Mouse (Mus musculus): Measurements from ENCODE around the gene Igf2bp2. TPM values are rescaled to one million over a fixed set of nuclear protein-coding genes. Genes with fewer than 3 reads are reported as not detected.

Gene Igf2bp2
- polyA plus RNA-seq, 1 experiment from 2014 or later, result 8.3 TPM

GRCm38 (mm10) chr16:22136198-22136597 is 26.9 kb downstream of the Igf2bp2 start:
- Histone ChIP-seq H3K4me2 (ENCODE audit: low read depth, low read length) (no peak overlapping the region), H3K4me1 (ENCODE audit: control insufficient read depth, low read depth, low read length) (no peaks in the 10 kb centered on the region; the same call in 1 of the 2 replicates), H3K9ac (ENCODE audit: low read depth, low read length) (no peak overlapping the region), H3K27me3 (ENCODE audit: control insufficient read depth, insufficient read depth, low read depth, low read length) (no peaks in the 10 kb centered on the region), H3K4me3 (ENCODE audit: low read depth, low read length) (no peak overlapping the region), H3K9me3 (replicated peaks; ENCODE audit: control insufficient read depth, low read length) (no peaks in the 10 kb centered on the region), H3K27ac (ENCODE audit: low read length) (no peak overlapping the region), H3K36me3 (ENCODE audit: control insufficient read depth, insufficient read depth) (no peaks in the 10 kb centered on the region)
- no peak for ATAC-seq (ENCODE audit: low read depth)
- 74% methylated on average over 5 of the region's 5 CpGs for WGBS (ENCODE audit: insufficient replicate concordance)

- Histone ChIP-seq H3K4me2 (ENCODE audit: low read depth, low read length) (no peak overlapping the region), H3K27ac (ENCODE audit: low read length) (no peak overlapping the region), H3K36me3 (ENCODE audit: control insufficient read depth, insufficient read depth) (no peaks in the 10 kb centered on the region), H3K9ac (ENCODE audit: low read depth, low read length) (no peak overlapping the region), H3K4me1 (ENCODE audit: control insufficient read depth, low read depth, low read length) (no peaks in the 10 kb centered on the region), H3K4me3 (ENCODE audit: low read depth, low read length) (no peak overlapping the region), H3K9me3 (replicated peaks; ENCODE audit: control insufficient read depth, low read length) (no peaks in the 10 kb centered on the region), H3K27me3 (ENCODE audit: control insufficient read depth, insufficient read depth, low read depth, low read length) (no peaks in the 10 kb centered on the region)
- WGBS (ENCODE audit: insufficient replicate concordance), result 43% methylated on average over 6 of the region's 6 CpGs
- ATAC-seq (ENCODE audit: low read depth), result no peak
These were observed 31.8 kb downstream of the Igf2bp2 start for GRCm38 (mm10) chr16:22131321-22131720.

DNA sequence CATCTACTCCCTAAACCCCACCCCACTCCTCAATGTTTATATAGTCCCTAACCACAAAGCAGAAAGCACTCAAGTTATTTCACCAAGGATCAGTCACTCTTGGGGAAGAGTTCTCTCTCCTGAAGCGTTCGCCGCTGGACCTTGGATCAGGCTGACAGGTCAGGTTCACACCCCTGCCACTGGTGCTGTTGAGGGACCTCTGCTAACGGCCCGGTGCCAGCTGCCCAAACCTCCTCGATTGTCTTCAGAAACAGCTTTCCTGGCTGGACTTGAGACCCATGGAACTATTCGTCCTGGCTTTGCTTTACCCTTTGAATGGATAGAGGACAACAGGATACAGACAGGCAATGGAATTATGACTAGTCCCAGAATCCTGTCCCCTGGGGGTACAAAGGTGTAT is 33.6 kb downstream of the Igf2bp2 start:
- Histone ChIP-seq H3K4me3 (ENCODE audit: low read depth, low read length) (no peak overlapping the region), H3K4me1 (ENCODE audit: control insufficient read depth, low read depth, low read length) (no peaks in the 10 kb centered on the region), H3K27ac (ENCODE audit: low read length) (no peak overlapping the region), H3K27me3 (ENCODE audit: control insufficient read depth, insufficient read depth, low read depth, low read length) (no peaks in the 10 kb centered on the region), H3K4me2 (ENCODE audit: low read depth, low read length) (no peak overlapping the region), H3K9ac (ENCODE audit: low read depth, low read length) (no peak overlapping the region), H3K9me3 (replicated peaks; ENCODE audit: control insufficient read depth, low read length) (no peaks in the 10 kb centered on the region), H3K36me3 (ENCODE audit: control insufficient read depth, insufficient read depth) (no peaks in the 10 kb centered on the region)
- no peak for ATAC-seq (ENCODE audit: low read depth)
- WGBS (ENCODE audit: insufficient replicate concordance), result 75% methylated on average over 7 of the region's 7 CpGs

- Histone ChIP-seq H3K36me3 (ENCODE audit: control insufficient read depth, insufficient read depth) (no peaks in the 10 kb centered on the region), H3K27me3 (ENCODE audit: control insufficient read depth, insufficient read depth, low read depth, low read length) (no peaks in the 10 kb centered on the region), H3K27ac (ENCODE audit: low read length) (no peak overlapping the region), H3K4me1 (ENCODE audit: control insufficient read depth, low read depth, low read length) (no peaks in the 10 kb centered on the region), H3K9ac (ENCODE audit: low read depth, low read length) (no peak overlapping the region), H3K4me2 (ENCODE audit: low read depth, low read length) (no peak overlapping the region), H3K4me3 (ENCODE audit: low read depth, low read length) (no peak overlapping the region), H3K9me3 (replicated peaks; ENCODE audit: control insufficient read depth, low read length) (no peaks in the 10 kb centered on the region)
- WGBS (ENCODE audit: insufficient replicate concordance), result 72% methylated on average over 2 of the region's 2 CpGs
- no peak for ATAC-seq (ENCODE audit: low read depth)
These were observed 34.5 kb downstream of the Igf2bp2 start for GRCm38 (mm10) chr16:22128595-22128994.

DNA sequence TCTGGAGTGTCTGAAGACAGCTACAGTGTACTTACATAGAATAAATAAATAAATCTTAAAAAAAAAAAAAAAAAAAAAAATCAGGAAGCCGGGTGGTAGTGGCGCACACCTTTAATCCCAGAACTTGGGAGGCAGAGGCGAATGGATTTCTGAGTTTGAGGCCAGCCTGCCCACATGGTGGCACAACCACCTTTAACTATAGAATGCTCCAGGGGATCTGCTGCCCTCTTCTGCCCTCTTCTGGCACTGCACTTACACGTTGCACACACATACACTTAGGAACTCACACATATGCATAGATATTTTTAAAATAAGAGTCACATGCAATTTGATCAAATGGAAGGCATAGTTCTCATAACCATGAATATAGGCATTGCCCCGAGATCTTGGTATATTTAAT is 35.3 kb downstream of the Igf2bp2 start:
- no peaks in the 10 kb centered on the region for H3K36me3 ChIP-seq (ENCODE audit: control insufficient read depth, insufficient read depth)
- no peaks in the 10 kb centered on the region for H3K4me1 ChIP-seq (ENCODE audit: control insufficient read depth, low read depth, low read length)
- no peak overlapping the region for H3K27ac ChIP-seq (ENCODE audit: low read length)
- no peak overlapping the region for H3K9ac ChIP-seq (ENCODE audit: low read depth, low read length)
- no peak overlapping the region for H3K4me2 ChIP-seq (ENCODE audit: low read depth, low read length)
- ATAC-seq (ENCODE audit: low read depth), result no peak
- H3K9me3 ChIP-seq (replicated peaks; ENCODE audit: control insufficient read depth, low read length), result no peaks in the 10 kb centered on the region
- no peaks in the 10 kb centered on the region for H3K27me3 ChIP-seq (ENCODE audit: control insufficient read depth, insufficient read depth, low read depth, low read length)
- H3K4me3 ChIP-seq (ENCODE audit: low read depth, low read length), result no peak overlapping the region
- 71% methylated on average over 5 of the region's 5 CpGs for WGBS (ENCODE audit: insufficient replicate concordance)

DNA sequence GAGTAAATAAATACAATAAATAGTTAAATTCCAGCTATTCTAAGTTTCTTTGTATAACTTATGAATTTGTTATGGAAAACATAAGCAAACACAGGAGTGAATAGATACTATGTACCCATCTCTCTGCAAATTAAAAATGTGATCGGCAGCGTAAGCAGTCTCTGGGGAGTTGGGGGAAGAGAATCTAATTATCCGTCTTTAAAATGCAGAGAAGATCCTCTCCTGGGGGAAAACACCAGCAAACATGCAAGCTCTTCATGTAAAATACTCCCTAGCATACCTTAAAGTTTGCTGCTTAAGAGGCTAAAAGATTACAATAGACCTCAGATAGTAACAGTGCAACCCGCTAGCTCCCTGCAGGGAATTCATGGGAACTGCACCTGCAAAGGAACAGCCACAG is 36.2 kb downstream of the Igf2bp2 start:
- Histone ChIP-seq H3K4me3 (ENCODE audit: low read depth, low read length) (no peak overlapping the region), H3K4me1 (ENCODE audit: control insufficient read depth, low read depth, low read length) (no peaks in the 10 kb centered on the region), H3K27me3 (ENCODE audit: control insufficient read depth, insufficient read depth, low read depth, low read length) (no peaks in the 10 kb centered on the region), H3K27ac (ENCODE audit: low read length) (no peak overlapping the region), H3K9ac (ENCODE audit: low read depth, low read length) (no peak overlapping the region), H3K4me2 (ENCODE audit: low read depth, low read length) (no peak overlapping the region), H3K9me3 (replicated peaks; ENCODE audit: control insufficient read depth, low read length) (no peaks in the 10 kb centered on the region), H3K36me3 (ENCODE audit: control insufficient read depth, insufficient read depth) (no peaks in the 10 kb centered on the region)
- 87% methylated on average over 4 of the region's 4 CpGs for WGBS (ENCODE audit: insufficient replicate concordance)
- no peak for ATAC-seq (ENCODE audit: low read depth)

DNA sequence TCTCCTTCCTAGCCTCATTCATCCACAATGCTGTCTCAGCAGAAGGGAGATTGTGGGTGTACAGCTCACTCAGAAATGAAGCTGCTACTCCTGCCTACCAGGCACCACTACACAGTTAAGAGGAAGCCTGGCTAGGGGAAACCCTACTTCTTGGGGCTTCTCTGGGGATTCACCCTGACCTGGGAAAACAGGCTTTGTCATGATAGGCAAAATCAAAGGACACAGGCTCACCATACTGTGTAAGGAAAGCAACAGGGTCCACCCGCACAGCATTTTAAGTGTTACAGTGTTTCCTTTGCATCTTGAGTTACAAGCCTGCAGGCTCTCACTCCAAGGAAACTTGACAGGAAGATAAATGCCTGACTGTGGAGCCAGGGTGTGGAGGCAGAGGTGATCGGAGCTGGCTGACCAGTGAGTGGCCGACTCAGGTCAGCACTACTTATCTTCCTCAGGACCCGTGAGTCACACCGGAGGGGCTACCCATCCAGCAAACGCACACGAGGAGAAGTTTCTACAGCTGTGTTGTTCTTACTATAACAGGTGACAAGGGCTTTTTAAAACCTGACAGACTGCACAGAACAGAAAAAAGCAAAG is 38.7 kb downstream of the Igf2bp2 start:
- no peaks in the 10 kb centered on the region for H3K9me3 ChIP-seq (replicated peaks; ENCODE audit: control insufficient read depth, low read length)
- no peaks in the 10 kb centered on the region for H3K27me3 ChIP-seq (ENCODE audit: control insufficient read depth, insufficient read depth, low read depth, low read length)
- H3K4me3 ChIP-seq (ENCODE audit: low read depth, low read length), result no peak overlapping the region
- 63% methylated on average over 7 of the region's 7 CpGs for WGBS (ENCODE audit: insufficient replicate concordance)
- H3K4me1 ChIP-seq (ENCODE audit: control insufficient read depth, low read depth, low read length), result no peaks in the 10 kb centered on the region
- H3K4me2 ChIP-seq (ENCODE audit: low read depth, low read length), result no peak overlapping the region
- no peak overlapping the region for H3K9ac ChIP-seq (ENCODE audit: low read depth, low read length)
- no peak for ATAC-seq (ENCODE audit: low read depth)
- H3K36me3 ChIP-seq (ENCODE audit: control insufficient read depth, insufficient read depth), result no peaks in the 10 kb centered on the region
- no peak overlapping the region for H3K27ac ChIP-seq (ENCODE audit: low read length)

DNA sequence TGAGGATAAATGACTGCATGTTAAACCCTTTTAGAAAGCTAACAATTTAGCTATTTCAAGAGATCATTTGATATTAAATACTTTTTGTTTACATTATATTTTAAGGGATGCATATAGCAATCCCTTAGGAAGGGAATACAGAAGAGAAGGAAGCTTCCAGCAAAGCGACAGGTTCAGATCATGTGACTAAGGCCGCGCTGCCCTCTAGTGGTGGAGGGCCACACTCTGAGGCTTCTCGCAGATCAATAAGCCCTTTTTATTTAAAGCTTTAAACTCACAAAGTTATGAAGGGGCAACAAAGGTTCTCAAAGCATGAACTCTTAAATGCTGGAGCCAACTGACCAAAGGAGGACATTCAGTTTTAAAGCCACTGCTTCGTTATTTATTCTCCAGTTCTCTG is 39.4 kb downstream of the Igf2bp2 start:
- H3K9ac ChIP-seq (ENCODE audit: low read depth, low read length), result no peak overlapping the region
- H3K4me1 ChIP-seq (ENCODE audit: control insufficient read depth, low read depth, low read length), result no peaks in the 10 kb centered on the region
- ATAC-seq (ENCODE audit: low read depth), result no peak
- no peak overlapping the region for H3K4me3 ChIP-seq (ENCODE audit: low read depth, low read length)
- no peak overlapping the region for H3K4me2 ChIP-seq (ENCODE audit: low read depth, low read length)
- no peaks in the 10 kb centered on the region for H3K9me3 ChIP-seq (replicated peaks; ENCODE audit: control insufficient read depth, low read length)
- no peaks in the 10 kb centered on the region for H3K36me3 ChIP-seq (ENCODE audit: control insufficient read depth, insufficient read depth)
- H3K27ac ChIP-seq (ENCODE audit: low read length), result no peak overlapping the region
- H3K27me3 ChIP-seq (ENCODE audit: control insufficient read depth, insufficient read depth, low read depth, low read length), result no peaks in the 10 kb centered on the region
- WGBS (ENCODE audit: insufficient replicate concordance), result 23% methylated on average over 5 of the region's 5 CpGs

- no peak overlapping the region for H3K4me3 ChIP-seq (ENCODE audit: low read depth, low read length)
- ATAC-seq (ENCODE audit: low read depth), result no peak
- H3K4me1 ChIP-seq (ENCODE audit: control insufficient read depth, low read depth, low read length), result no peaks in the 10 kb centered on the region
- H3K9me3 ChIP-seq (replicated peaks; ENCODE audit: control insufficient read depth, low read length), result no peaks in the 10 kb centered on the region
- H3K9ac ChIP-seq (ENCODE audit: low read depth, low read length), result no peak overlapping the region
- H3K36me3 ChIP-seq (ENCODE audit: control insufficient read depth, insufficient read depth), result no peaks in the 10 kb centered on the region
- no peak overlapping the region for H3K4me2 ChIP-seq (ENCODE audit: low read depth, low read length)
- H3K27me3 ChIP-seq (ENCODE audit: control insufficient read depth, insufficient read depth, low read depth, low read length), result no peaks in the 10 kb centered on the region
- WGBS (ENCODE audit: insufficient replicate concordance), result 26% methylated on average over 8 of the region's 8 CpGs
- no peak overlapping the region for H3K27ac ChIP-seq (ENCODE audit: low read length)
These were observed 42.0 kb downstream of the Igf2bp2 start for GRCm38 (mm10) chr16:22121109-22121508.

Measured in liver, embryonic 16.5 days (tissue).